Mouse (Mus musculus) liver, embryonic 15.5 days (tissue): ENCODE results near the gene Scd4. TPM values are rescaled to one million over a fixed set of nuclear protein-coding genes. Genes with fewer than 3 reads are reported as not detected.

Experiments
- ATAC-seq: fragments of 200-750 bp; cut with Nextera tagmentation; 2 replicates; pipeline ENCODE4 v1.8.0; 2017; ENCODE audit warnings: moderate number of reproducible peaks, mild to moderate bottlenecking, moderate library complexity; ENCODE audit not compliant: insufficient read depth
- H3K27ac ChIP-seq: fragments of 300-500 bp; sonication (generic); replicated peaks from 2 replicates; pipeline ENCODE4 v1.5.1; 2015; ENCODE audit warnings: mild to moderate bottlenecking, inconsistent platforms
- H3K27me3 ChIP-seq: fragments of 300-500 bp; sonication (generic); 2 replicates; pipeline ENCODE4 v1.6.1; 2015; ENCODE audit warnings: mild to moderate bottlenecking, inconsistent platforms
- H3K36me3 ChIP-seq: fragments of 300-500 bp; sonication (generic); replicated peaks from 2 replicates; pipeline ENCODE4 v1.6.1; 2015; ENCODE audit warnings: moderate library complexity, mild to moderate bottlenecking, inconsistent platforms
- H3K4me1 ChIP-seq: fragments of 300-500 bp; sonication (generic); replicated peaks from 2 replicates; pipeline ENCODE4 v1.6.1; 2015; ENCODE audit warnings: inconsistent platforms
- H3K4me2 ChIP-seq: fragments of 300-500 bp; sonication (generic); 2 replicates; pipeline ENCODE4 v1.6.1; 2015; ENCODE audit warnings: moderate library complexity, mild to moderate bottlenecking, inconsistent platforms
- H3K4me3 ChIP-seq: fragments of 300-500 bp; sonication (generic); replicated peaks from 2 replicates; pipeline ENCODE4 v1.5.1; 2015; ENCODE audit warnings: mild to moderate bottlenecking, inconsistent platforms
- H3K9ac ChIP-seq: fragments of 300-500 bp; sonication (generic); 2 replicates; pipeline ENCODE4 v1.6.1; 2015; ENCODE audit warnings: moderate library complexity, mild to moderate bottlenecking, inconsistent platforms
- H3K9me3 ChIP-seq: fragments of 300-500 bp; sonication (generic); replicated peaks from 2 replicates; pipeline ENCODE4 v1.6.1; 2016; ENCODE audit warnings: inconsistent platforms
- WGBS: fragments of 180-500 bp; shearing (Covaris S2); methylation state at CpG from one replicate; pipeline ENCODE4 v1.1.7; 2015; ENCODE audit warnings: mixed read lengths; ENCODE audit not compliant: insufficient replicate concordance; 5-methylcytosine and 5-hydroxymethylcytosine counted together
- microRNA-seq: library from miRNA; unstranded; fragments of <30 nt; microRNA quantifications from one replicate; pipeline ENCODE4, GENCODE M21; 2016
- polyA plus RNA-seq: library from polyadenylated mRNA; unstranded; fragments of >200 nt; fragmentation: Nextera tagmentation; extraction: Ambion mirVana; gene quantifications from 2 replicates; pipeline ENCODE4 v1.2.1, GENCODE M21; 2015

Scd4 gene
- polyA plus RNA-seq, 1 experiment from 2014 or later = not detected

GRCm38 (mm10) chr19:44394972-44395371, 62.1 kb downstream of the Scd4 start:
- peak overlapping the region; percentile 88 for H3K27ac ChIP-seq
- ATAC-seq = peak; percentile 78
- H3K4me1 ChIP-seq = peaks cover 74% of the 10 kb centered on the region
- no peaks in the 10 kb centered on the region for H3K9me3 ChIP-seq
- 20% methylated on average over 7 of the region's 7 CpGs for WGBS
- H3K36me3 ChIP-seq = peaks cover 37% of the 10 kb centered on the region
- H3K4me3 ChIP-seq = no peak overlapping the region
- no peaks in the 10 kb centered on the region for H3K27me3 ChIP-seq
- peak overlapping the region; percentile 50 for H3K4me2 ChIP-seq
- H3K9ac ChIP-seq = peak overlapping the region; percentile 4; the same call in 1 of the 2 replicates

Small RNA genes lying within 50 kb of the gene (microRNA-seq; reads per million reads assigned to microRNA genes)
- gene Mir5114 = 24.6 reads per million, percentile 39 among the genes with 10 or more reads in this experiment

Other genes with a start within 250 kb of the Scd4 start
- gene Chuk, start 225.6 kb upstream of the Scd4 start, polyA plus RNA-seq = 19.4 and 20.2 TPM in 2 replicates
- 14.7 and 16.9 TPM in 2 replicates for gene Cwf19l1, start 197.2 kb upstream of the Scd4 start, polyA plus RNA-seq
- gene Bloc1s2, start 186.6 kb upstream of the Scd4 start, polyA plus RNA-seq = 33.1 and 35.1 TPM in 2 replicates
- gene Pkd2l1, start 140.7 kb upstream of the Scd4 start, polyA plus RNA-seq = not detected in 2 replicates
- not detected in 2 replicates for gene Scd3, start 129.8 kb upstream of the Scd4 start, polyA plus RNA-seq
- gene Scd2, start 39.4 kb upstream of the Scd4 start, polyA plus RNA-seq = 108 and 124 TPM in 2 replicates
- 17.6 and 17.8 TPM in 2 replicates for gene Scd1, start 74.8 kb downstream of the Scd4 start, polyA plus RNA-seq
- gene Wnt8b, start 160.4 kb downstream of the Scd4 start, polyA plus RNA-seq = not detected in 2 replicates
- gene Sec31b, start 212.8 kb downstream of the Scd4 start, polyA plus RNA-seq = 0.25 and 0.43 TPM in 2 replicates
- gene Gm20538, start 219.7 kb downstream of the Scd4 start, polyA plus RNA-seq = not detected in 2 replicates
- 297 and 311 TPM in 2 replicates for gene Ndufb8, start 222.3 kb downstream of the Scd4 start, polyA plus RNA-seq
- gene Hif1an, start 229.8 kb downstream of the Scd4 start, polyA plus RNA-seq = 9.9 and 11.3 TPM in 2 replicates